Mouse (Mus musculus) activated CD4-positive, CD25-positive, alpha-beta regulatory T cell, adult 4 months (primary cell): ENCODE results near the gene Usp31. TPM values are rescaled to one million over a fixed set of nuclear protein-coding genes. Genes with fewer than 3 reads are reported as not detected.

Experiments used
- ATAC-seq: one replicate; pipeline ENCODE4 v1.8.0; 2017
- polyA plus RNA-seq, 2 experiments: library from polyadenylated mRNA; unstranded; fragments of 100-300 nt; shearing (Covaris generic); gene quantifications; one replicate each; pipeline ENCODE4 v1.2.1; 2017

Gene Usp31
- polyA plus RNA-seq, 2 experiments from 2014 or later: 1.7 to 3.5 TPM

DNA sequence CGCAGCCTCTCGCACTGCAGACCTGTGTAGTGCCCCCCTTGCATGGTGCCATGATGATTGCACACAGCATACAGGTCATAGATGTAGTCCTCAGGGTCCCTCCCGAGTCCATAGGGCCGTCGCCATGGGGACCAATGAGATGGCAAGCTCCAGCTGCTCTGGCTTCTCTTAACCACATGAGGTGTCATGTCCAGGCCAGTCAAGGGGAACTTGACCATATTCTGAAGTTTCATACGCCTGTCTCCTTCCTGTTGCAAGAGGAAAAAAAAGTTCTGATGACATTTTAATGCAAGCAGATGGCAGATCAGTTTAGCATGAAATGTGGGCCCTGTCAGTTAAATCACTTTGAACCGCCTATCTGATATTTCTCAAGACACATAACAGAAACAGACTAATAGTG, 48.2 kb downstream of the Usp31 start:
- no peak for ATAC-seq

DNA sequence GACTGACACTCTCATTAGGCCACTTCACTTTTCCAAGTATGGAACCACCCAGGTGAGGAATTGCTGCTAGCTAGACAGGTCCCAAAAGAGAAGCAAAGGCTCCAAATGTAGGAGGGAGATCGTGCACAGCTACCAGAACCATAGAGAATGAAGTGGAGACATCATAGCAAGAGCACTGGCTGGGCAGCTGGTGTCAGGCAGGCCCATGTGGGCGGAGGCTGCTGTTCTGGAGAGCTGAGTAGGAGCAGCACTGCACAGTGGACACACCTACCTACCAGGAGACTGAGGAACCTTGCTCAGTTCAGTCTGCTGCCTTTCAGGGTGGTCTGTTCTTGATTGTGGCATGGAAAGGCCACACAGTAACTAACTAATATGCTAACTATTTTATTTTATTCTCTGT, 52.4 kb downstream of the Usp31 start:
- ATAC-seq: no peak

GRCm38 (mm10) chr7:121652629-121653028, 54.4 kb downstream of the Usp31 start:
- no peak for ATAC-seq

DNA sequence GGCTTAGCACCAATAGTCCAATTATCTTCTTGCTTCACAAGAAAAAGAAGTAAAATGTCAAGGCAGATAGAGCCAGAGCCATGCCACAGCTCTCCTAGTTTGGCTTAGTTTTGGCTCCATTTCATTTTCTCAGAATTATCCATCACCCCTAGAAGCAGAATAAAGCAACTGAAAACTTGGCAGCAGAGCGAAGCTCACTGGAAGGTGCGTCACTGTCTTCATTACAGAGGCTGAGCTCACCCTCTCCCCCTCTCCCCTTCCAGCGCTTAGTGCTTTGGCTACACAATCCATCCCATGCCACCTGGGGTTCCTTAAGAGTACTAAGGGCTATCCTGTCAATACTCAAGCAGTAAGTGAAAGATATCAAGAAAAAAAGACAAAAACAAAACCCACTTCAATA, 56.3 kb downstream of the Usp31 start:
- no peak for ATAC-seq

- ATAC-seq: peak; percentile 92
Measured at GRCm38 (mm10) chr7:121640998-121641762, 65.9 kb downstream of the Usp31 start.

DNA sequence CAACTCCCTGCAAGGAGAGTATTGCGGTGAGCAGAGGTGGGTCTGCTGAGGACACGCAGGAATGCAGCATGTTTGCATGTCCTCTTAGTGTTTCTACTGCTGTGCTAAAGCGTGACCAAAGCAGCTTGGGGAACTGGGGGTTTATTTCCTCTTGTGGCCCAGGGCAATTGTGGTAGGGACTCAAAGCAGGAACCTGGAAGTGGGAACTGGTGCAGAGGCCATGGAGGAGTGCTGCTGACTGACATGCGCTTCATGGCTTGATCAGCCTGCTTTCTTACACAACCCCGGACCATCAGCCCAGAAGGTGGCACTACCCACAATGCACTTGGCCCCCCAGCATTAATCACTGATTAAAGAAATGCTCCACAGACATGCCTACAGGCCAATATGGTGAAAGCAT, 70.3 kb downstream of the Usp31 start:
- no peak for ATAC-seq

- ATAC-seq: no peak
Measured at GRCm38 (mm10) chr7:121634236-121634635, 72.8 kb downstream of the Usp31 start.

- ATAC-seq: no peak
Measured at GRCm38 (mm10) chr7:121622835-121623420, 84.1 kb downstream of the Usp31 start.

- ATAC-seq: no peak
Measured at GRCm38 (mm10) chr7:121622433-121622832, 84.6 kb downstream of the Usp31 start.

DNA sequence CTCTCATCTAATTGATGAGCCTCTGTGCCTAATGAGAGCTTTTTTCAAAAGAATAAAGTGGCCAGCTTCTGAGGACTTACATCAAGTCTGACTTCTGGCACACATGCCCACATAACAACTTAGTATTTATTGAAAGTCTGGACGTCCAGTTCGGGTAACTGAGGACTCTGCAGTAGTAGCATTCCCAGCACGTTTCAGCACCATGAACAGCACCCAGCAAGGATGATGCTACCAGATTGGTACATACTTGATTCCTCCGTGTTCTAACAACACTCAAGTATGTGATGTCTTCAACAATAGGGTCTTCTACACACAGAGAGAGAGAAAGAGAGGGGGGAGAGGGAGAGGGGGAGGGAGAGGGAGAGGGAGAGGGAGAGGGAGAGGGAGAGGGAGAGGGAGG, 105.4 kb downstream of the Usp31 start:
- ATAC-seq: no peak

DNA sequence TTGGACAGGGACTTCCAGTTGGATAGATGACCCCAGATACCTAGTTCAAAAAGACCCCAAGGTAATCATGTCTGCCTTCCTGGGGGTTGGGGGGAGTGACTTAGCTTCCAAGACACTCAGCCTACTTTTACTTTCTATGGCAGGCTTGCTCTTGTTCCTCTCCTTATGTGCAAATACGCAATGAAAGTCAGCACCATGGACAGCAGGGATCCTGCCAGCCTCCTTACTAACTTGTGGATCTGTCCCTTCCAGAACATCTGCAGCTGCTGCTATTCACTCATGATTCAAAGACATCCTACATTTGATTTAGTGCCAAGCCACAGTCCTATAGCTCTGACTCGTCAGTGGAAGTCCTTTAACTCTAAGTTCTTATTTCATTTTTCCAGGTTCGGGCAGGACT, 110.7 kb downstream of the Usp31 start:
- no peak for ATAC-seq

- no peak for ATAC-seq
Measured at GRCm38 (mm10) chr7:121595496-121595895, 111.6 kb downstream of the Usp31 start.

DNA sequence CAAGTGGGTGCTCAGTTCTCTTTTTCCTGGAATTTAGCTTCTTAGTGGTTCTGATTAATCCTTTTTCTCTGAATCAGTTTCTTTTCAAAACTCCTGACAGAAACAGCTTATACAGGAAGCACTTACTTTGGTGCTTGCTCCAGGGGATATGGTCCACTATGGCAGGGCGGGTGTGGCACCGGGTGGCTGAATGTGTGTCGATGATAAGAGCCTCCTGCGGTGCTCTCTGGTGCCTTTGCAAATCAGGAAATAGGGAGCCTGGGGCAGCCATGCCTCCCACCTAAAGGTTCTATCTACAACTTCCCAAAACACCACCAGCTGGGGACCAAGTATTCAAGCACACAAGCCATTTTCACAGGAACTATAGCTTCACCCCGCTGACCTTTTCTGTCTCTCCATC, 112.0 kb downstream of the Usp31 start:
- no peak for ATAC-seq

- ATAC-seq: no peak
Measured at GRCm38 (mm10) chr7:121594623-121595022, 112.4 kb downstream of the Usp31 start.

Other genes with a start within 250 kb of the Usp31 start
- not detected for gene Scnn1g, start 27.2 kb upstream of the Usp31 start, polyA plus RNA-seq
- not detected for gene Scnn1b, start 157.8 kb upstream of the Usp31 start, polyA plus RNA-seq